10 mouse cellular contexts compared by ENCODE assay signal in the genomic region with DNA sequence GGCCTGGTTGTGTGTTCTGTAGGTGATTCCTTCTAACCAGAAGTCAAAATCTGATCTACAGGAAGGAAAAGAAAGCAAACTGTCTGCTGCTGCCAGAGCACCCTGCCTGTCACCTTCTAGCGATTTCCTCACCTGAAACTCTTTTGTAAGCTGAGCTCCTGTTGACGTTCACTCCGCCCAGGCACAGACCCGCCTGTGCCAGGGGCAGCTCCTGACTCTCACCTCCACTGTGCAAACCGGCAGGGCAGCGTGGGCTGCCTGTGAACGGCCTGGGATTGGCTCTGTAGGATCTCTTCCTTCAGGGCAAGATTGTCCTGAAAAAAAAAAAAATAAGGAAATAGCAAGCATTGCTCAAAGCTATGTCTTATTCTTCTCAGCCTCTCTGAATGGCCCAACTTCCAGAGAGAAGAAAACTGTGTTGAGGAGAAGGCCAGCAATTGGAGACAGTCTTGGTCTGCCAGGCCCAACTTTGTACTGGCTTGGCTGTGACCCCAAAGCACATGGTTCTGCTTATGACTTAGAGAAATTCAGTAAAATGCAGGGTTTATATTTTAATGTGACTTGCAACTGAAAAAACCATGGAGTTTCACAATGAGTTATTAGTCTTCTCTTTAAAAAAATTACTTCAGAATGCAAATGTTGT. TPM values are rescaled to one million over a fixed set of nuclear protein-coding genes. Genes with fewer than 3 reads are reported as not detected.
DNase-seq lines count a peak whose midpoint lies in the region; ATAC-seq lines count a peak whose summit lies in the region.
"Had no signal": no experiment of that assay in that cellular context is flagged by ENCODE, and none has a peak within 500 bp of the region (broad histone marks: within the 10 kb centered on the region; RNA-seq: fewer than 3 reads in every experiment).

No protein-coding gene starts in this region.

- no peak for ATAC-seq in kidney, embryonic 15.5 days (replicated peaks; ENCODE audit: low FRiP score)
- ATAC-seq in intestine, embryonic 15.5 days = peak; percentile 23; the same call in 1 of the 2 replicates
- ATAC-seq in megakaryocyte, adult 5-6 weeks (ENCODE audit: poor library complexity, severe bottlenecking) = peak; percentile 32; the same call in 1 of the 2 replicates

- no peak overlapping the region for H3K4me3 ChIP-seq in kidney, embryonic 15.5 days (replicated peaks)
- no peak overlapping the region for H3K4me3 ChIP-seq in intestine, embryonic 15.5 days (replicated peaks)

- H3K4me2 ChIP-seq in kidney, embryonic 15.5 days = no peak overlapping the region
- H3K4me2 ChIP-seq in intestine, embryonic 15.5 days (replicated peaks) = 0 out of 2 replicates have a peak overlapping the region, but pooled peaks have one; percentile 3

- no peaks in the 10 kb centered on the region for H3K9me3 ChIP-seq in kidney, embryonic 15.5 days (replicated peaks)
- H3K9me3 ChIP-seq in intestine, embryonic 15.5 days = no peaks in the 10 kb centered on the region

- H3K4me1 ChIP-seq in kidney, embryonic 15.5 days = peaks cover 28% of the 10 kb centered on the region
- peaks cover 35% of the 10 kb centered on the region for H3K4me1 ChIP-seq in intestine, embryonic 15.5 days (replicated peaks)

- H3K27me3 ChIP-seq in kidney, embryonic 15.5 days = no peaks in the 10 kb centered on the region
- no peaks in the 10 kb centered on the region for H3K27me3 ChIP-seq in intestine, embryonic 15.5 days (replicated peaks)

- 51% methylated on average over 7 of the region's 7 CpGs for WGBS in kidney, embryonic 15.5 days
- WGBS in intestine, embryonic 15.5 days = 44% methylated on average over 7 of the region's 7 CpGs

- H3K36me3 ChIP-seq in kidney, embryonic 15.5 days = no peaks in the 10 kb centered on the region
- H3K36me3 ChIP-seq in intestine, embryonic 15.5 days = no peaks in the 10 kb centered on the region

- H3K9ac ChIP-seq in kidney, embryonic 15.5 days = no peak overlapping the region
- H3K9ac ChIP-seq in intestine, embryonic 15.5 days = no peak overlapping the region

- peak overlapping the region; percentile 77 for H3K27ac ChIP-seq in kidney, embryonic 15.5 days
- peak overlapping the region; percentile 74 for H3K27ac ChIP-seq in intestine, embryonic 15.5 days

- DNase-seq in kidney, adult 9 months = no peak
- DNase-seq in brain, adult 2 months (ENCODE audit: low read depth, low spot score) = peak; percentile 22
- DNase-seq in right cerebral cortex, postnatal 36 days (ENCODE audit: low spot score in 2 of 2) = no peak
- no peak for DNase-seq in adrenal gland, adult 2 months
- DNase-seq: heart, postnatal 14 days; midbrain, embryonic 14.5 days had no signal

RNA-seq across cellular contexts. Expression of a gene that starts 25.7 kb away (rescaled TPM):
- polyA plus RNA-seq in kidney, embryonic 15.5 days (2015; fragmentation: Nextera tagmentation; extraction: Ambion mirVana) = 0.67 and 0.77 TPM in 2 replicates
- 0.38 and 0.76 TPM in 2 replicates for polyA plus RNA-seq in intestine, embryonic 15.5 days (2015; fragmentation: Nextera tagmentation; extraction: Ambion mirVana)
- 0.75 and 1.6 TPM in 2 replicates for total RNA-seq in megakaryocyte, adult 5-6 weeks (2015)
- total RNA-seq in megakaryocyte, adult 5-6 weeks (2017) = 0.07 and 0.24 TPM in 2 replicates
- under 1 TPM in 1 of 2 experiments, not detected in 1; 0.72 TPM for total RNA-seq in adrenal gland, adult 2 months (2021)
- 0.33 and 0.72 TPM in 2 replicates for polyA plus RNA-seq in adrenal gland, adult 2 months (2012; rRNA removed)
- total RNA-seq: heart, postnatal 14 days had no signal
- polyA plus RNA-seq: erythroblast, embryonic 14.5 days had no signal
